Mouse (Mus musculus) urinary bladder, adult 2 months (tissue): ENCODE data around the gene Mettl5. TPM values are rescaled to one million over a fixed set of nuclear protein-coding genes. Genes with fewer than 3 reads are reported as not detected.

Source experiments
- DNase-seq: peaks from one replicate; pipeline ENCODE4 v3.0.0; 2022; ENCODE audit warnings: low spot score
- polyA plus RNA-seq: library from polyadenylated mRNA; depleted of rRNA; stranded (reverse); fragments of >200 nt; gene quantifications from 2 replicates; pipeline ENCODE4 v1.2.3, GENCODE M21; 2012; rRNA removed

Mettl5 gene
- polyA plus RNA-seq, 1 experiment = 17.2 TPM

GRCm38 (mm10) chr2:69856392-69856791 is 29.0 kb downstream of the Mettl5 start:
- no peak for DNase-seq

GRCm38 (mm10) chr2:69851427-69852058 is 33.9 kb downstream of the Mettl5 start:
- no peak for DNase-seq

GRCm38 (mm10) chr2:69849215-69849614 is 36.2 kb downstream of the Mettl5 start:
- no peak for DNase-seq

- no peak for DNase-seq
These were observed 45.2 kb downstream of the Mettl5 start for GRCm38 (mm10) chr2:69840261-69840660.

- no peak for DNase-seq
These were observed 46.7 kb downstream of the Mettl5 start for GRCm38 (mm10) chr2:69838707-69839106.

GRCm38 (mm10) chr2:69837996-69838395 is 47.4 kb downstream of the Mettl5 start:
- DNase-seq = no peak

- no peak for DNase-seq
These were observed 48.0 kb downstream of the Mettl5 start for GRCm38 (mm10) chr2:69837244-69837967.

GRCm38 (mm10) chr2:69830116-69830515 is 55.3 kb downstream of the Mettl5 start:
- no peak for DNase-seq

- DNase-seq = no peak
These were observed 55.7 kb downstream of the Mettl5 start for GRCm38 (mm10) chr2:69829680-69830079.

- no peak for DNase-seq
These were observed 57.4 kb downstream of the Mettl5 start for GRCm38 (mm10) chr2:69828031-69828430.

GRCm38 (mm10) chr2:69826380-69826779 is 59.0 kb downstream of the Mettl5 start:
- no peak for DNase-seq

- DNase-seq = no peak
These were observed 59.5 kb downstream of the Mettl5 start for GRCm38 (mm10) chr2:69825898-69826297.

GRCm38 (mm10) chr2:69823129-69823677 is 62.2 kb downstream of the Mettl5 start:
- DNase-seq = no peak

- DNase-seq = peak; percentile 55
These were observed 62.9 kb downstream of the Mettl5 start for GRCm38 (mm10) chr2:69822361-69823128.

GRCm38 (mm10) chr2:69821711-69822110 is 63.7 kb downstream of the Mettl5 start, which contains the start of gene Klhl23:
Gene Klhl23, plus strand, starts transcription at chr2:69821944.
- no peak for DNase-seq

Other genes starting within 250 kb of the Mettl5 start
- gene Bbs5, start 238.4 kb downstream of the Mettl5 start, polyA plus RNA-seq = 10.5 and 17.2 TPM in 2 replicates
- 0.56 and 0.65 TPM in 2 replicates for gene Klhl41, start 215.5 kb downstream of the Mettl5 start, polyA plus RNA-seq
- gene Fastkd1, start 172.1 kb downstream of the Mettl5 start, polyA plus RNA-seq = 8.9 and 9.4 TPM in 2 replicates
- gene Ppig, start 163.1 kb downstream of the Mettl5 start, polyA plus RNA-seq = 16.5 and 19.6 TPM in 2 replicates
- 2.5 and 3.3 TPM in 2 replicates for gene Ccdc173, start 96.0 kb downstream of the Mettl5 start, polyA plus RNA-seq
- gene Phospho2, start 96.0 kb downstream of the Mettl5 start, polyA plus RNA-seq = 20.7 and 21.5 TPM in 2 replicates
- 40.5 and 48.5 TPM in 2 replicates for gene Klhl23, start 63.7 kb downstream of the Mettl5 start, polyA plus RNA-seq
- 103 and 105 TPM in 2 replicates for gene Ssb, start 24.1 kb downstream of the Mettl5 start, polyA plus RNA-seq
- 34.6 and 37.0 TPM in 2 replicates for gene Ubr3, start 11.6 kb upstream of the Mettl5 start, polyA plus RNA-seq
- 0.14 and 0.16 TPM in 2 replicates for gene Myo3b, start 153.5 kb upstream of the Mettl5 start, polyA plus RNA-seq